Mouse (Mus musculus) ovary, postnatal 14 days (tissue): ENCODE data around the gene Pcbd1.
"Not testable (repeated sequence)": the region's sequence is repeated elsewhere in the genome, so short reads cannot be mapped to it uniquely, and the experiment has no call there.

Experiments
- DNase-seq: peaks from one replicate; pipeline ENCODE4 v3.0.0; 2022; ENCODE audit warnings: low spot score

Pcbd1 gene

GRCm38 (mm10) chr10:61103564-61104114, 14.5 kb downstream of the Pcbd1 start:
- no peak for DNase-seq

- DNase-seq: no peak
Observed at GRCm38 (mm10) chr10:61114246-61114720, 25.2 kb downstream of the Pcbd1 start.

- DNase-seq: not testable (repeated sequence)
Observed at GRCm38 (mm10) chr10:61121732-61122131, 32.6 kb downstream of the Pcbd1 start.

- no peak for DNase-seq
Observed at GRCm38 (mm10) chr10:61123276-61123913, 34.3 kb downstream of the Pcbd1 start.

- no peak for DNase-seq
Observed at GRCm38 (mm10) chr10:61124462-61124861, 35.3 kb downstream of the Pcbd1 start.

GRCm38 (mm10) chr10:61128701-61129365, 39.7 kb downstream of the Pcbd1 start:
- no peak for DNase-seq

GRCm38 (mm10) chr10:61130959-61131358, 41.8 kb downstream of the Pcbd1 start:
- DNase-seq: no peak

- no peak for DNase-seq
Observed at GRCm38 (mm10) chr10:61134041-61134440, 44.9 kb downstream of the Pcbd1 start.

GRCm38 (mm10) chr10:61135226-61135839, 46.2 kb downstream of the Pcbd1 start:
- DNase-seq: no peak

- DNase-seq: no peak
Observed at GRCm38 (mm10) chr10:61137567-61137966, 48.4 kb downstream of the Pcbd1 start.

GRCm38 (mm10) chr10:61143343-61143742, 54.2 kb downstream of the Pcbd1 start:
- DNase-seq: no peak
